Mouse (Mus musculus) neutrophil, adult 59 days (primary cell): ENCODE results near the gene Sec63. TPM values are rescaled to one million over a fixed set of nuclear protein-coding genes. Genes with fewer than 3 reads are reported as not detected.

Source experiments
- total RNA-seq, 2 experiments: library from RNA; stranded (reverse); gene quantifications; 1 replicate in 1 of 2; 2 replicates in 1 of 2; pipeline ENCODE4 v1.2.4; 2023

Sec63 gene
- 10 to 100 TPM; 29.8 to 32.3 TPM for total RNA-seq

GRCm38 (mm10) chr10:42760999-42761900 is at the start of gene Sec63:
Sec63 (plus strand) TSS chr10:42761496.

DNA sequence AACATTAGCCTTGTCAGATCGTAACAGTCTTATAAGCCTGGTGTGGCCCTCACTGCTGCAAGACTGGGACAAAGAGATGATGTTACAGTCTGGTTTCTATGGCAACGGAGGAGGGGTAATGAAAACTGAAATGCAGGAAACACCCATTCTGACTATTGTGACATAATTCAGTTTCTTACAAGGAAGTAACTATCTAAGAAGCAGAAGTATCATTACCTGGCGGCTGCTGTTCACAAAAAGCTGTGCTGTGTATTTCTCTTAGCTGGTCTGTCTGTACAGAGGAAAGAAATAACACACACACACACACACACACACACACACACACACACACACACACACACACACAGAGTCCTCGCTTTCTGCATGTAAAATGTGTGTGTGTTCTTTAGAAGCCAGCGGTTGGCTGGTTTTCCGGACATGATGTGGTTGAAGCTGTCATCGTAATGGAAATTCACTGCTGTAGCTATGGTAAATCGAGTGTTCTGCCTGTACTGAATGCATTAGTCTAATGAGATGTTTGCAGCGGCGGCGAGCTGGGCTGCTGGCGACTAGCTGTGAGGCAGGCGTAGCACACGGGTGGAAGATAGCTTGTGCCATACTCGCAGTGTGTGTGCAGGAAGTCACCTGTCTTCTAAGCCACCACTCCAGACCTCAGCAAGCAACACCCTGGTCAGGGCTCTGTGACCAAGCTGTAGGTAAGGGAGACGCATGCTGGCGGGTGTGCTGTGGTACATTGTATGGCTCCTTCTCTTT is 99.0 kb downstream of the Sec63 start, which contains the start of gene Scml4:
Gene Scml4, plus strand, starts transcription at position 212 of the 753 bp plus-strand sequence.

Other genes with a start within 250 kb of the Sec63 start
- not detected for gene Nr2e1, start 177.9 kb upstream of the Sec63 start, total RNA-seq
- 10 to 100 TPM; 29.3 to 31.5 TPM for gene Ostm1, start 177.7 kb upstream of the Sec63 start, total RNA-seq
- gene Scml4, start 98.9 kb downstream of the Sec63 start, total RNA-seq, result 1 to 10 TPM; 1.2 to 3.1 TPM